Mouse (Mus musculus): ENCODE data around the gene Pum1. TPM values are rescaled to one million over a fixed set of nuclear protein-coding genes. Genes with fewer than 3 reads are reported as not detected.
"Not testable (repeated sequence)": the region's sequence is repeated elsewhere in the genome, so short reads cannot be mapped to it uniquely, and the experiment has no call there.

Pum1 gene
- polyA plus RNA-seq, 1 experiment from 2014 or later, result 107 TPM

DNA sequence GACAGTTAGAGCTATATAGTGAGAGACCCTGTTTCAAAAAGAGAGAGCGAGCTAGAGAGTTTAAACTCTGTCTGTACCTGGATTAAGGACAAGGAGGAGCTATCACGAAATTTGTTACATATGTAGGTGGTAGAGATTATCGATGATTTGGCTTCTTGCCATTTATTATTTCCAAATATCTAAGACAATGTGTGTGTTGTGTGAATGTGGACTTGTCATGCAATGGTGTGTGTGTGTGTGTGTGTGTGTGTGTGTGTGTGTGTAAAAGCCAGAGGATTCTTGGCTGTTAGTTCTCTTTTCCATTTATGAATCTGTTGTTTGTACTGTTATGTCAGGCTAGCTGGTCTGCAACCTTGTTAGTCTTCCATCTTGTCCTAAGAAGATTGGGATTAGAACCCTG, 15.0 kb downstream of the Pum1 start:
- Histone ChIP-seq H3K27ac (ENCODE audit: low read depth, low read length) (no peak overlapping the region), H3K9ac (ENCODE audit: low read length) (no peak overlapping the region), H3K9me3 (ENCODE audit: control insufficient read depth, low read length) (no peaks in the 10 kb centered on the region), H3K36me3 (ENCODE audit: control insufficient read depth, insufficient read depth, low read length) (peaks cover 2% of the 10 kb centered on the region; the same call in 1 of the 2 replicates), H3K4me3 (ENCODE audit: low read depth, low read length) (no peak overlapping the region), H3K4me1 (ENCODE audit: control insufficient read depth, insufficient read depth, low read length) (no peaks in the 10 kb centered on the region), H3K27me3 (ENCODE audit: control insufficient read depth, insufficient read depth, low read length) (no peaks in the 10 kb centered on the region), H3K4me2 (ENCODE audit: low read depth) (no peak overlapping the region)
- 98% methylated on average over 3 of the region's 3 CpGs for WGBS
- ATAC-seq (ENCODE audit: insufficient read depth, low FRiP score, low TSS enrichment) (no peak), DNase-seq (ENCODE audit: low spot score) (no peak)

DNA sequence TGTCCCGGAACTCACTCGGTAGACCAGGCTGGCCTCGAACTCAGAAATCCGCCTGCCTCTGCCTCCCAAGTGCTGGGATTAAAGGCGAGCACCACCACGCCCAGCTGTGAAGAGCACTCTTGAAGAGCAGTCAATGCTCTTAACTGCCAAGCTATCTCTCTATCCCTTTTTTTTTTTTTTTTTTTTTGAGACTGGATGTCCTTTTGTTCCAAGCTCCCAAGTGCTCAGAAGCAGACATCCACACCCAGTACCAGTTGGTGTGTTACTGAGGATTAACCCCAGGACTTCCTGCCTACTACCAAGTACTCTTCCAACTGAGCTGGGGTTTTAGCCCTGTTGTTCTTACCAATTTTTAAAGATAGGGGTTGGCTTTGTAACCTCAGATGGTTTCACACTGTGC, 17.6 kb downstream of the Pum1 start:
- ATAC-seq (ENCODE audit: insufficient read depth, low FRiP score, low TSS enrichment) (no peak), DNase-seq (ENCODE audit: low spot score) (no peak)
- Histone ChIP-seq H3K4me2 (ENCODE audit: low read depth) (no peak overlapping the region), H3K27me3 (ENCODE audit: control insufficient read depth, insufficient read depth, low read length) (no peaks in the 10 kb centered on the region), H3K27ac (ENCODE audit: low read depth, low read length) (no peak overlapping the region), H3K4me3 (ENCODE audit: low read depth, low read length) (no peak overlapping the region), H3K9me3 (ENCODE audit: control insufficient read depth, low read length) (no peaks in the 10 kb centered on the region), H3K4me1 (ENCODE audit: control insufficient read depth, insufficient read depth, low read length) (no peaks in the 10 kb centered on the region), H3K9ac (ENCODE audit: low read length) (no peak overlapping the region), H3K36me3 (ENCODE audit: control insufficient read depth, insufficient read depth, low read length) (peaks cover 5% of the 10 kb centered on the region; the same call in 1 of the 2 replicates)
- 95% methylated on average over 6 of the region's 6 CpGs for WGBS

DNA sequence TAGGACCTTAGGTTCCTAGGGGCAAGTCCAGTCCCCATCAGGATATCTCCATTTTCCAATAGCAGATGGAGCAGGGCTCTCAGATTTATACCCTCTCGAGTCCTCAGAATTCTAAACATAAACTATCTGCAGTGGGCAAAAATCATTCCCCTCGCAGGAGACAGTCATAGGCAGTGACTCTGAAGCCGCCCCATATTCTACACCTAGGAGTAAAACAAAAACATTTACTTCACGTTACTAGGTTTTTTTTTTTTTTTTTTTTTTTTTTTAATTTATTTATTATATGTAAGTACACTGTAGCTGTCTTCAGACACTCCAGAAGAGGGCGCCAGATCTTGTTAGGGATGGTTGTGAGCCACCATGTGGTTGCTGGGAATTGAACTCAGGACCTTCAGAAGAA, 19.9 kb downstream of the Pum1 start:
- ATAC-seq (ENCODE audit: insufficient read depth, low FRiP score, low TSS enrichment); H3K27me3 ChIP-seq (ENCODE audit: control insufficient read depth, insufficient read depth, low read length); H3K4me2 ChIP-seq (ENCODE audit: low read depth); H3K4me3 ChIP-seq (ENCODE audit: low read depth, low read length); H3K9me3 ChIP-seq (ENCODE audit: control insufficient read depth, low read length); H3K36me3 ChIP-seq (ENCODE audit: control insufficient read depth, insufficient read depth, low read length); DNase-seq (ENCODE audit: low spot score); H3K27ac ChIP-seq (ENCODE audit: low read depth, low read length); H3K9ac ChIP-seq (ENCODE audit: low read length); H3K4me1 ChIP-seq (ENCODE audit: control insufficient read depth, insufficient read depth, low read length): not testable (repeated sequence)
- 90% methylated on average over 4 of the region's 5 CpGs for WGBS

- no peaks in the 10 kb centered on the region for H3K4me1 ChIP-seq (ENCODE audit: control insufficient read depth, insufficient read depth, low read length)
- no peaks in the 10 kb centered on the region for H3K9me3 ChIP-seq (ENCODE audit: control insufficient read depth, low read length)
- no peak overlapping the region for H3K4me3 ChIP-seq (ENCODE audit: low read depth, low read length)
- H3K27ac ChIP-seq (ENCODE audit: low read depth, low read length), result no peak overlapping the region
- 88% methylated on average over 3 of the region's 3 CpGs for WGBS
- no peaks in the 10 kb centered on the region for H3K36me3 ChIP-seq (ENCODE audit: control insufficient read depth, insufficient read depth, low read length)
- DNase-seq (ENCODE audit: low spot score) (no peak), ATAC-seq (ENCODE audit: insufficient read depth, low FRiP score, low TSS enrichment) (no peak)
- no peaks in the 10 kb centered on the region for H3K27me3 ChIP-seq (ENCODE audit: control insufficient read depth, insufficient read depth, low read length)
- H3K4me2 ChIP-seq (ENCODE audit: low read depth), result no peak overlapping the region
- no peak overlapping the region for H3K9ac ChIP-seq (ENCODE audit: low read length)
These were observed 30.8 kb downstream of the Pum1 start for GRCm38 (mm10) chr4:130693936-130694335.

- no peaks in the 10 kb centered on the region for H3K9me3 ChIP-seq (ENCODE audit: control insufficient read depth, low read length)
- ATAC-seq (ENCODE audit: insufficient read depth, low FRiP score, low TSS enrichment) (no peak), DNase-seq (ENCODE audit: low spot score) (no peak)
- no peak overlapping the region for H3K9ac ChIP-seq (ENCODE audit: low read length)
- 98% methylated on average over 3 of the region's 3 CpGs for WGBS
- H3K36me3 ChIP-seq (ENCODE audit: control insufficient read depth, insufficient read depth, low read length), result no peaks in the 10 kb centered on the region
- no peak overlapping the region for H3K4me3 ChIP-seq (ENCODE audit: low read depth, low read length)
- no peaks in the 10 kb centered on the region for H3K27me3 ChIP-seq (ENCODE audit: control insufficient read depth, insufficient read depth, low read length)
- no peaks in the 10 kb centered on the region for H3K4me1 ChIP-seq (ENCODE audit: control insufficient read depth, insufficient read depth, low read length)
- no peak overlapping the region for H3K4me2 ChIP-seq (ENCODE audit: low read depth)
- no peak overlapping the region for H3K27ac ChIP-seq (ENCODE audit: low read depth, low read length)
These were observed 31.9 kb downstream of the Pum1 start for GRCm38 (mm10) chr4:130694982-130695381.

GRCm38 (mm10) chr4:130701061-130701460, 37.9 kb downstream of the Pum1 start:
- Histone ChIP-seq H3K9ac (ENCODE audit: low read length) (no peak overlapping the region), H3K9me3 (ENCODE audit: control insufficient read depth, low read length) (no peaks in the 10 kb centered on the region), H3K4me2 (ENCODE audit: low read depth) (no peak overlapping the region), H3K36me3 (ENCODE audit: control insufficient read depth, insufficient read depth, low read length) (peaks cover 5% of the 10 kb centered on the region), H3K4me3 (ENCODE audit: low read depth, low read length) (no peak overlapping the region), H3K4me1 (ENCODE audit: control insufficient read depth, insufficient read depth, low read length) (no peaks in the 10 kb centered on the region), H3K27me3 (ENCODE audit: control insufficient read depth, insufficient read depth, low read length) (no peaks in the 10 kb centered on the region), H3K27ac (ENCODE audit: low read depth, low read length) (no peak overlapping the region)
- 95% methylated on average over 2 of the region's 2 CpGs for WGBS
- ATAC-seq (ENCODE audit: insufficient read depth, low FRiP score, low TSS enrichment) (no peak), DNase-seq (ENCODE audit: low spot score) (no peak)

DNA sequence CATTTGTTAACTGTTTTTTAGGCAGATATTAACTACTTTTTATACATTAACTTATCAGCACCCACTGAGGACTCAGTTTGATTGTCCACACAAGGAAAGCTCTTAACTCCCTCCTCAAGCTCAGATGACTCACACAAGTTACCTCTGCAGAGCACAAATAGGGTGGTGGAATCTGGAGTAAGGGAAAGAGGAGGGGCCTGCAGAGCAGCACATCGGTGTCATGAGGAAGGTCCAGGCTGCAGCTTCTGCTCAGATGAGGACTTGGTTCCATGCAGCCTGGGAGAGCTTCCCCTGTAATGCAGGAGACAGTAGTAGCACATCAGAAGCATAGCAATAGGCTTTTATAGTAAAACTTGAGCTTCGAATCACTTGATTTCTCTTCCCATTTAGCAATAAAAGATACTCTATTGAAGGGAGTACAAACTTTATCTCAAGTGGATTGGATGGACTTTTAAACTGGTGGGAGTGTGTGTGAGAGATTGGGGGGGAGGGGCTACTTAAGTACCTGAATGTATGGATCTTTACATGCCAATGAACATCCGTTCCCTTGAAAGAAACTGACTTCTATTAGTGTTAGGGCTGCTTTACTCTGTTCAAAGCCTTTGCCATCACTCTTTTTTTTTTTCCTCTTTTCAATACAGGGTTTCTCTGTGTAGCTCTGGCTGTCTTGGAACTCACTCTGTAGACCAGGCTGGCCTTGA, 39.9 kb downstream of the Pum1 start:
- 85% methylated on average over 3 of the region's 3 CpGs for WGBS
- peaks cover 5% of the 10 kb centered on the region; the same call in 1 of the 2 replicates for H3K4me1 ChIP-seq (ENCODE audit: control insufficient read depth, insufficient read depth, low read length)
- H3K27me3 ChIP-seq (ENCODE audit: control insufficient read depth, insufficient read depth, low read length), result no peaks in the 10 kb centered on the region
- no peak overlapping the region for H3K9ac ChIP-seq (ENCODE audit: low read length)
- no peak for DNase-seq (ENCODE audit: low spot score)
- no peak overlapping the region for H3K4me3 ChIP-seq (ENCODE audit: low read depth, low read length)
- peaks cover 5% of the 10 kb centered on the region for H3K36me3 ChIP-seq (ENCODE audit: control insufficient read depth, insufficient read depth, low read length)
- no peak for ATAC-seq (ENCODE audit: insufficient read depth, low FRiP score, low TSS enrichment)
- no peaks in the 10 kb centered on the region for H3K9me3 ChIP-seq (ENCODE audit: control insufficient read depth, low read length)
- no peak overlapping the region for H3K27ac ChIP-seq (ENCODE audit: low read depth, low read length)
- H3K4me2 ChIP-seq (ENCODE audit: low read depth), result no peak overlapping the region

GRCm38 (mm10) chr4:130703601-130704000, 40.5 kb downstream of the Pum1 start:
- peaks cover 5% of the 10 kb centered on the region; the same call in 1 of the 2 replicates for H3K4me1 ChIP-seq (ENCODE audit: control insufficient read depth, insufficient read depth, low read length)
- WGBS, result 99% methylated on average over 3 of the region's 3 CpGs
- H3K4me2 ChIP-seq (ENCODE audit: low read depth), result no peak overlapping the region
- no peaks in the 10 kb centered on the region for H3K27me3 ChIP-seq (ENCODE audit: control insufficient read depth, insufficient read depth, low read length)
- no peak for ATAC-seq (ENCODE audit: insufficient read depth, low FRiP score, low TSS enrichment)
- H3K9me3 ChIP-seq (ENCODE audit: control insufficient read depth, low read length), result no peaks in the 10 kb centered on the region
- no peak for DNase-seq (ENCODE audit: low spot score)
- peaks cover 5% of the 10 kb centered on the region for H3K36me3 ChIP-seq (ENCODE audit: control insufficient read depth, insufficient read depth, low read length)
- no peak overlapping the region for H3K4me3 ChIP-seq (ENCODE audit: low read depth, low read length)
- H3K27ac ChIP-seq (ENCODE audit: low read depth, low read length), result no peak overlapping the region
- no peak overlapping the region for H3K9ac ChIP-seq (ENCODE audit: low read length)

DNA sequence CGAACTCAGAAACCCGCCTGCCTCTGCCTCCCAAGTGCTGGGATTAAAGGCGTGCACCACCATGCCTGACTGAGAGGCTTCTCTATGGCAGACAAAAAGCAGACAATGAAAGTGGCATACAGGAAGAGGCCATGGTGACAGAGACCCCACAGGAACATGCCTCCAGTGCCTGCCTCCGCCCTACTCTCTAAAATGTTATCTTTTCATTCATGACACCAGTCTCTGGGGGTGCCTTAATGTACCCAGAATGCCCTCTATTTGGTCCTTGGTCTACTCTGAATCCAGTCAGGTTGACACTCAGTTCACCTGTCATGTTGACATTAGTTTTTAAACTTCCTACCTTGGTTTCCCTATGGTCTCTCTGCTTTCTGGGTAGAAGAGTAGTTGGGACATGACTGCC, 41.5 kb downstream of the Pum1 start:
- 99% methylated on average over 4 of the region's 4 CpGs for WGBS

More for the DNA sequence above, 41.5 kb downstream of the Pum1 start:
- Histone ChIP-seq H3K4me2 (ENCODE audit: low read depth) (no peak overlapping the region), H3K9me3 (ENCODE audit: control insufficient read depth, low read length) (no peaks in the 10 kb centered on the region), H3K36me3 (ENCODE audit: control insufficient read depth, insufficient read depth, low read length) (peaks cover 5% of the 10 kb centered on the region), H3K9ac (ENCODE audit: low read length) (no peak overlapping the region), H3K4me3 (ENCODE audit: low read depth, low read length) (no peak overlapping the region), H3K4me1 (ENCODE audit: control insufficient read depth, insufficient read depth, low read length) (peaks cover 5% of the 10 kb centered on the region; the same call in 1 of the 2 replicates), H3K27ac (ENCODE audit: low read depth, low read length) (no peak overlapping the region), H3K27me3 (ENCODE audit: control insufficient read depth, insufficient read depth, low read length) (no peaks in the 10 kb centered on the region)
- no peak for ATAC-seq (ENCODE audit: insufficient read depth, low FRiP score, low TSS enrichment)
- DNase-seq (ENCODE audit: low spot score), result no peak

Data from neural tube, embryonic 11.5 days (tissue).